Mouse (Mus musculus) forebrain, embryonic 16.5 days (tissue): ENCODE measurements at regions not wholly inside any gene's neighbourhood (a gene's known extent, or its start where the extent isn't known, plus 50 kb on each side); places are given as distances from the start of the nearest gene placed in this dataset.

Experiments
- ATAC-seq: fragments of 200-750 bp; cut with Nextera tagmentation; 2 replicates; pipeline ENCODE4 v1.8.0; 2017; ENCODE audit warnings: mild to moderate bottlenecking, moderate library complexity
- H3K27ac ChIP-seq: fragments of 300-500 bp; sonication (generic); 2 replicates; pipeline ENCODE4 v1.5.1; 2014; ENCODE audit warnings: low read length, control low read depth
- H3K27me3 ChIP-seq: fragments of 300-500 bp; sonication (generic); replicated peaks from 2 replicates; pipeline ENCODE4 v1.6.1; 2014; ENCODE audit warnings: low read length; ENCODE audit not compliant: control insufficient read depth, insufficient read depth
- H3K36me3 ChIP-seq: fragments of 300-500 bp; sonication (generic); 2 replicates; pipeline ENCODE4 v1.6.1; 2014; ENCODE audit not compliant: control insufficient read depth, insufficient read depth
- H3K4me1 ChIP-seq: fragments of 300-500 bp; sonication (generic); replicated peaks from 2 replicates; pipeline ENCODE4 v1.6.1; 2014; ENCODE audit warnings: low read length; ENCODE audit not compliant: control insufficient read depth, insufficient read depth
- H3K4me2 ChIP-seq: fragments of 300-500 bp; sonication (generic); 2 replicates; pipeline ENCODE4 v1.6.1; 2014; ENCODE audit warnings: mild to moderate bottlenecking, low read length, control low read depth
- H3K4me3 ChIP-seq: fragments of 300-500 bp; sonication (generic); replicated peaks from 2 replicates; pipeline ENCODE4 v1.5.1; 2014; ENCODE audit warnings: mild to moderate bottlenecking, low read length, control low read depth
- H3K9ac ChIP-seq: fragments of 300-500 bp; sonication (generic); replicated peaks from 2 replicates; pipeline ENCODE4 v1.6.1; 2014; ENCODE audit warnings: low read depth, low read length, control low read depth
- H3K9me3 ChIP-seq: fragments of 300-500 bp; sonication (generic); 2 replicates; pipeline ENCODE4 v1.6.1; 2016; ENCODE audit warnings: low read length; ENCODE audit not compliant: control insufficient read depth
- WGBS: fragments of 180-500 bp; shearing (Covaris S2); extraction: QIAGEN DNeasy Blood & Tissue Kit; methylation state at CpG from one replicate; pipeline ENCODE4 v1.1.7; 2014; 5-methylcytosine and 5-hydroxymethylcytosine counted together

GRCm38 (mm10) chr17:27364899-27365298, 156.3 kb downstream of the Grm4 start:
- Histone ChIP-seq H3K4me3 (no peak overlapping the region), H3K36me3 (no peaks in the 10 kb centered on the region), H3K4me2 (no peak overlapping the region), H3K27ac (no peak overlapping the region), H3K9ac (no peak overlapping the region), H3K27me3 (no peaks in the 10 kb centered on the region), H3K4me1 (no peaks in the 10 kb centered on the region), H3K9me3 (no peaks in the 10 kb centered on the region)
- no peak for ATAC-seq
- WGBS: 93% methylated on average over 6 of the region's 6 CpGs

- Histone ChIP-seq H3K9ac (no peak overlapping the region), H3K36me3 (no peaks in the 10 kb centered on the region), H3K9me3 (no peaks in the 10 kb centered on the region), H3K27me3 (no peaks in the 10 kb centered on the region), H3K4me3 (no peak overlapping the region), H3K4me1 (no peaks in the 10 kb centered on the region), H3K4me2 (no peak overlapping the region), H3K27ac (no peak overlapping the region)
- ATAC-seq: no peak
- WGBS: 91% methylated on average over 7 of the region's 7 CpGs
Observed at GRCm38 (mm10) chr17:27364338-27364737, 156.9 kb downstream of the Grm4 start.

- no peaks in the 10 kb centered on the region for H3K36me3 ChIP-seq
- no peak overlapping the region for H3K4me3 ChIP-seq
- no peak overlapping the region for H3K9ac ChIP-seq
- H3K27ac ChIP-seq: no peak overlapping the region
- ATAC-seq: no peak
- H3K4me2 ChIP-seq: no peak overlapping the region
- 75% methylated on average over 6 of the region's 6 CpGs for WGBS
- no peaks in the 10 kb centered on the region for H3K4me1 ChIP-seq
- H3K27me3 ChIP-seq: no peaks in the 10 kb centered on the region
- no peaks in the 10 kb centered on the region for H3K9me3 ChIP-seq
Observed at GRCm38 (mm10) chr17:27363911-27364310, 157.3 kb downstream of the Grm4 start.

DNA sequence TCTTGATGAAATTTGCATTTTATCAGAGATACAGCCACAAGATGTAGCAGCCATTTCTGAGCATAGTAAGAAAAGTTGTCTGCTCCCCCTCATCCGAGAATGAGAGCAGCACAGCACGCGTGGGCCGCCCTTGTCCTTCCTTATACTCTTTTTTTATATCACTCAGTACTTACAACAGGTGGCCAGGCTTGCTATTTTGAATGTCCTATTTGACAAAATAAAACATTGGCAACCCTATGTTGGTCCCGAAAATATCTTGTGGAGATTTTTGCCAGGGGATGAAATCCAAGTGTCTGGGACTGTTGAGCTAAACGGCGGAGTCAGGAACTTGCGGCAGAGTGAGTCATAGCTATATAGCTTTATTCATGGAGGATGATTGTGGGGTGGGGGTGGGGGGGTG, 158.0 kb upstream of the Lemd2 start:
- Histone ChIP-seq H3K4me1 (no peaks in the 10 kb centered on the region), H3K9me3 (no peaks in the 10 kb centered on the region), H3K4me3 (no peak overlapping the region), H3K36me3 (no peaks in the 10 kb centered on the region), H3K9ac (no peak overlapping the region), H3K27me3 (no peaks in the 10 kb centered on the region), H3K4me2 (no peak overlapping the region), H3K27ac (no peak overlapping the region)
- ATAC-seq: no peak
- 90% methylated on average over 8 of the region's 8 CpGs for WGBS

DNA sequence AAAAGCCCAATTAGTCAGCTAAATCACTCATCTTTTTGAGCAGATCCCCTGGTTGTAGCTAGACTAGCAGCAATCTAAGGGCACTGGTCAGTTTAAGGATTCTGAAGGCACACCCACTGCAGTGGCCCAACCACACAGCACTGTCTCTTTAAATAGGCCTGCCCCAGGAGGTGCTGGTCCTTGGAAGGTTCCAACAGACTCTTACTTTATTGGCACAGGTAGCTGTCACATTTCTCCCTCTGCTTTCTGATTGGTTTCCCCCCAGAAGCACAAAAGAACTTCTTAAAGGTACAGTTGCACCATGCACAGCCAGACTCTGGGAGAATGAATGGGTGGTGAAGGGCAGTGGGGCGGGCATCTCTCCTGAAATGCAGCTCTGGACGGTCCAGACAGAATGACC, 157.1 kb upstream of the Lemd2 start:
- H3K9me3 ChIP-seq: no peaks in the 10 kb centered on the region
- no peak overlapping the region for H3K4me2 ChIP-seq
- H3K27me3 ChIP-seq: no peaks in the 10 kb centered on the region
- no peak overlapping the region for H3K4me3 ChIP-seq
- ATAC-seq: peak; percentile 47; the same call in 1 of the 2 replicates
- H3K36me3 ChIP-seq: no peaks in the 10 kb centered on the region
- no peak overlapping the region for H3K27ac ChIP-seq
- WGBS: 69% methylated on average over 2 of the region's 2 CpGs
- H3K4me1 ChIP-seq: no peaks in the 10 kb centered on the region
- H3K9ac ChIP-seq: no peak overlapping the region

GRCm38 (mm10) chr17:27356862-27357261, 152.6 kb upstream of the Lemd2 start:
- Histone ChIP-seq H3K4me1 (no peaks in the 10 kb centered on the region), H3K9ac (no peak overlapping the region), H3K27ac (no peak overlapping the region), H3K4me3 (no peak overlapping the region), H3K27me3 (no peaks in the 10 kb centered on the region), H3K4me2 (no peak overlapping the region), H3K9me3 (no peaks in the 10 kb centered on the region), H3K36me3 (no peaks in the 10 kb centered on the region)
- WGBS: 86% methylated on average over 3 of the region's 3 CpGs
- ATAC-seq: no peak

DNA sequence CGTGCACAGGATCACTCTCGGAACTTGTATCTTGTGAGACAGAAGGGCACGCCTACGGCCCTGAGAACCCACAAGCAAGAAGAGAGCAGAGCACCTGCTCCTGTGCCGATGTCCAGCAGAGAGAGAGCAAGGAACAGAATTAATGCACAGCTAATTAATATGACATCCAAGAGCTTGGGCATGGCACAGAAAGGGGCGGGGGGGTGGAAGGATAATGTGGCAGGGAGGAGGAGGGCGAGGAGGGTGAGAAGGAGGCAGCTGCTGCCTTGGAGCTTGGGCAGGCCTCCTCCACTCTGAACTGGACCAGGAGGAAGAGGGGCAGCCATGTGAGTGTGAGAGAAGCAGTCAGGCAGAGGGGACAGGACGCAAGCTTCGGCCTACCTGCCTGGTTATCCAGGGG, 151.4 kb upstream of the Lemd2 start:
- no peaks in the 10 kb centered on the region for H3K9me3 ChIP-seq
- H3K4me1 ChIP-seq: no peaks in the 10 kb centered on the region
- no peak for ATAC-seq
- H3K9ac ChIP-seq: no peak overlapping the region
- H3K27ac ChIP-seq: no peak overlapping the region
- no peak overlapping the region for H3K4me2 ChIP-seq
- no peaks in the 10 kb centered on the region for H3K27me3 ChIP-seq
- no peaks in the 10 kb centered on the region for H3K36me3 ChIP-seq
- WGBS: 72% methylated on average over 9 of the region's 9 CpGs
- H3K4me3 ChIP-seq: no peak overlapping the region

GRCm38 (mm10) chr17:27355056-27355455, 150.8 kb upstream of the Lemd2 start:
- H3K4me3 ChIP-seq: no peak overlapping the region
- no peaks in the 10 kb centered on the region for H3K4me1 ChIP-seq
- no peaks in the 10 kb centered on the region for H3K9me3 ChIP-seq
- no peak overlapping the region for H3K4me2 ChIP-seq
- no peaks in the 10 kb centered on the region for H3K27me3 ChIP-seq
- H3K27ac ChIP-seq: no peak overlapping the region
- 73% methylated on average over 4 of the region's 4 CpGs for WGBS
- no peak overlapping the region for H3K9ac ChIP-seq
- H3K36me3 ChIP-seq: no peaks in the 10 kb centered on the region
- ATAC-seq: no peak

DNA sequence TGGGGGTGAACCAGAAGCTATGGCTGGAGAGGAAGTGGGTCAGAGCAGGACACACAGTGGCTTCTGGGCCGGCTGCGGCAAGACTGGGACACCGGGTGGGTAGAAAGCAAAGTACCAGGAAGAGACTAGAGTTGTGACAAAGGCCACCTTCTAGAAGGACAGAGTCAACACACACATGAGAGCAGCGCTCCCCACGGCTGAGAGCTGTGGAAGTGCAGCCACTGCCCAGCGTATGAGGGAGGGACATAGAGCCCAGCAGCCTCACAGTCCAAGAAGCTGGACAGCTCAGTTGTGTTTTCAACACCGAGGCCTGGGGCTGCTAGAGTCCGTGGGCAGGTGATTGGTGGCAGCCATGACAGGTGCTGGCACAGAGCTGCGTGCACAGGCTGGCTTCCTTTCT, 145.6 kb upstream of the Lemd2 start:
- H3K27ac ChIP-seq: no peak overlapping the region
- no peak for ATAC-seq
- H3K27me3 ChIP-seq: no peaks in the 10 kb centered on the region
- H3K9me3 ChIP-seq: no peaks in the 10 kb centered on the region
- H3K4me3 ChIP-seq: no peak overlapping the region
- no peak overlapping the region for H3K4me2 ChIP-seq
- WGBS: 92% methylated on average over 9 of the region's 9 CpGs
- H3K9ac ChIP-seq: no peak overlapping the region
- no peaks in the 10 kb centered on the region for H3K4me1 ChIP-seq
- no peaks in the 10 kb centered on the region for H3K36me3 ChIP-seq

GRCm38 (mm10) chr17:27349432-27349831, 145.2 kb upstream of the Lemd2 start:
- H3K27me3 ChIP-seq: no peaks in the 10 kb centered on the region
- no peak overlapping the region for H3K4me2 ChIP-seq
- WGBS: 86% methylated on average over 4 of the region's 4 CpGs
- no peaks in the 10 kb centered on the region for H3K4me1 ChIP-seq
- H3K9ac ChIP-seq: no peak overlapping the region
- H3K27ac ChIP-seq: no peak overlapping the region
- no peaks in the 10 kb centered on the region for H3K36me3 ChIP-seq
- H3K9me3 ChIP-seq: no peaks in the 10 kb centered on the region
- ATAC-seq: no peak
- no peak overlapping the region for H3K4me3 ChIP-seq
